Mouse (Mus musculus): ENCODE measurements around the gene Vmn2r114. TPM values are rescaled to one million over a fixed set of nuclear protein-coding genes. Genes with fewer than 3 reads are reported as not detected.
"Not testable (repeated sequence)": the region's sequence is repeated elsewhere in the genome, so short reads cannot be mapped to it uniquely, and the experiment has no call there.

Gene Vmn2r114
- polyA plus RNA-seq (2015; fragmentation: Nextera tagmentation; extraction: Ambion mirVana), result not detected in 2 replicates

GRCm38 (mm10) chr17:23312437-23312836 is at the start of gene Vmn2r114:
Gene Vmn2r114 (minus strand): TSS chr17:23312537.
- H3K36me3 ChIP-seq (ENCODE audit: control insufficient read depth, insufficient read depth); H3K4me1 ChIP-seq (ENCODE audit: control insufficient read depth, low read depth, low read length); H3K27ac ChIP-seq (ENCODE audit: low read length); H3K4me3 ChIP-seq (ENCODE audit: low read depth, low read length); H3K9ac ChIP-seq (ENCODE audit: low read depth, low read length); ATAC-seq (ENCODE audit: low read depth); H3K9me3 ChIP-seq (replicated peaks; ENCODE audit: control insufficient read depth, low read length); H3K4me2 ChIP-seq (ENCODE audit: low read depth, low read length); H3K27me3 ChIP-seq (ENCODE audit: control insufficient read depth, insufficient read depth, low read depth, low read length): not testable (repeated sequence)
- WGBS (ENCODE audit: insufficient replicate concordance), result 36% methylated on average over 2 of the region's 2 CpGs

- H3K9me3 ChIP-seq (replicated peaks; ENCODE audit: control insufficient read depth, low read length), result no peaks in the 10 kb centered on the region
- H3K27me3 ChIP-seq (ENCODE audit: control insufficient read depth, insufficient read depth, low read depth, low read length), result no peaks in the 10 kb centered on the region
- H3K4me1 ChIP-seq (ENCODE audit: control insufficient read depth, low read depth, low read length), result no peaks in the 10 kb centered on the region
- H3K27ac ChIP-seq (ENCODE audit: low read length), result no peak overlapping the region
- H3K4me3 ChIP-seq (ENCODE audit: low read depth, low read length), result no peak overlapping the region
- ATAC-seq (ENCODE audit: low read depth), result no peak
- H3K36me3 ChIP-seq (ENCODE audit: control insufficient read depth, insufficient read depth), result no peaks in the 10 kb centered on the region
- H3K4me2 ChIP-seq (ENCODE audit: low read depth, low read length), result no peak overlapping the region
- H3K9ac ChIP-seq (ENCODE audit: low read depth, low read length), result no peak overlapping the region
- 40% methylated on average over 1 of the region's 1 CpGs for WGBS (ENCODE audit: insufficient replicate concordance)
Measured at GRCm38 (mm10) chr17:23351644-23352043, 39.3 kb upstream of the Vmn2r114 start.

- H3K9ac ChIP-seq (ENCODE audit: low read depth, low read length); H3K27me3 ChIP-seq (ENCODE audit: control insufficient read depth, insufficient read depth, low read depth, low read length); H3K36me3 ChIP-seq (ENCODE audit: control insufficient read depth, insufficient read depth); H3K27ac ChIP-seq (ENCODE audit: low read length); H3K4me2 ChIP-seq (ENCODE audit: low read depth, low read length); H3K4me1 ChIP-seq (ENCODE audit: control insufficient read depth, low read depth, low read length); ATAC-seq (ENCODE audit: low read depth); H3K9me3 ChIP-seq (replicated peaks; ENCODE audit: control insufficient read depth, low read length); H3K4me3 ChIP-seq (ENCODE audit: low read depth, low read length): not testable (repeated sequence)
- 32% methylated on average over 2 of the region's 2 CpGs for WGBS (ENCODE audit: insufficient replicate concordance)
Measured at GRCm38 (mm10) chr17:23343441-23343840, 31.1 kb upstream of the Vmn2r114 start, which contains the start of gene Vmn2r115. Gene Vmn2r115 (plus strand): TSS chr17:23343741.

GRCm38 (mm10) chr17:23330657-23331056 is 18.3 kb upstream of the Vmn2r114 start:
- Histone ChIP-seq H3K4me3 (ENCODE audit: low read depth, low read length) (no peak overlapping the region), H3K9ac (ENCODE audit: low read depth, low read length) (no peak overlapping the region), H3K27me3 (ENCODE audit: control insufficient read depth, insufficient read depth, low read depth, low read length) (no peaks in the 10 kb centered on the region), H3K4me1 (ENCODE audit: control insufficient read depth, low read depth, low read length) (no peaks in the 10 kb centered on the region), H3K27ac (ENCODE audit: low read length) (no peak overlapping the region), H3K36me3 (ENCODE audit: control insufficient read depth, insufficient read depth) (no peaks in the 10 kb centered on the region), H3K4me2 (ENCODE audit: low read depth, low read length) (no peak overlapping the region), H3K9me3 (replicated peaks; ENCODE audit: control insufficient read depth, low read length) (no peaks in the 10 kb centered on the region)
- 62% methylated on average over 6 of the region's 6 CpGs for WGBS (ENCODE audit: insufficient replicate concordance)
- ATAC-seq (ENCODE audit: low read depth), result no peak

Other genes with a start within 250 kb of the Vmn2r114 start
- gene Zfp40, start 119.3 kb downstream of the Vmn2r114 start, polyA plus RNA-seq (2015; fragmentation: Nextera tagmentation; extraction: Ambion mirVana), result 1.4 and 1.5 TPM in 2 replicates
- not detected in 2 replicates for gene Vmn2r115, start 31.2 kb upstream of the Vmn2r114 start, polyA plus RNA-seq (2015; fragmentation: Nextera tagmentation; extraction: Ambion mirVana)
- gene Vmn2r116, start 72.1 kb upstream of the Vmn2r114 start, polyA plus RNA-seq (2015; fragmentation: Nextera tagmentation; extraction: Ambion mirVana), result not detected in 2 replicates
- gene Vmn2r117, start 167.2 kb upstream of the Vmn2r114 start, polyA plus RNA-seq (2015; fragmentation: Nextera tagmentation; extraction: Ambion mirVana), result not detected in 2 replicates

Measured in liver, embryonic 16.5 days (tissue).